Mouse (Mus musculus) MEL (cell line): Measurements from ENCODE around the gene CK137956. TPM values are rescaled to one million over a fixed set of nuclear protein-coding genes. Genes with fewer than 3 reads are reported as not detected.

Source experiments
- DNase-seq: peaks from one replicate; pipeline ENCODE4 v3.0.0; 2011; ENCODE audit warnings: low read depth, low spot score
- H3K27ac ChIP-seq: 2 replicates; pipeline ENCODE4 v1.5.1; 2012; ENCODE audit warnings: low read depth, mild to moderate bottlenecking, control low read depth, low read length, moderate library complexity; ENCODE audit not compliant: control insufficient read depth
- H3K27me3 ChIP-seq, 2 experiments: fragments of 150-350 bp in 1 of 2; sonication (generic) in 1 of 2; 2 replicates each; pipeline ENCODE4 v1.6.1; 2012; ENCODE audit warnings: low read length in 2 of 2, mild to moderate bottlenecking in 2 of 2, improper control_type of control experiment in 1 of 2, moderate library complexity in 1 of 2; ENCODE audit not compliant: insufficient read depth in 2 of 2, control insufficient read depth in 1 of 2
- H3K36me3 ChIP-seq, 2 experiments: 2 replicates each; pipeline ENCODE4 v1.6.1; 2012 to 2014; ENCODE audit warnings: low read length in 2 of 2, improper control_type of control experiment in 1 of 2, inconsistent platforms in 1 of 2, mild to moderate bottlenecking in 1 of 2; ENCODE audit not compliant: insufficient read depth in 2 of 2, control insufficient read depth in 1 of 2
- H3K4me1 ChIP-seq, 2 experiments: fragments of 150-350 bp in 1 of 2; sonication (generic) in 1 of 2; 2 replicates each; pipeline ENCODE4 v1.6.1; 2012; ENCODE audit warnings: low read length in 2 of 2, improper control_type of control experiment in 1 of 2, mild to moderate bottlenecking in 1 of 2; ENCODE audit not compliant: insufficient read depth in 2 of 2, control insufficient read depth in 1 of 2
- H3K4me3 ChIP-seq, 2 experiments: fragments of 150-350 bp in 1 of 2; sonication (generic) in 1 of 2; 2 replicates each; pipeline ENCODE4 v1.5.1; 2012; ENCODE audit warnings: low read depth in 2 of 2, low read length in 2 of 2, mild to moderate bottlenecking in 2 of 2, moderate library complexity in 2 of 2, control low read depth in 1 of 2, improper control_type of control experiment in 1 of 2; ENCODE audit not compliant: control insufficient read depth in 1 of 2, insufficient read depth in 1 of 2
- H3K79me2 ChIP-seq: 2 replicates; pipeline ENCODE4 v1.6.1; 2012; ENCODE audit warnings: mild to moderate bottlenecking, low read length, moderate library complexity; ENCODE audit not compliant: control insufficient read depth, poor library complexity, insufficient read depth
- H3K9ac ChIP-seq: 2 replicates; pipeline ENCODE4 v1.6.1; 2012; ENCODE audit warnings: low read depth, mild to moderate bottlenecking, control low read depth, low read length, moderate library complexity; ENCODE audit not compliant: control insufficient read depth, poor library complexity, severe bottlenecking
- H3K9me3 ChIP-seq: fragments of 150-350 bp; sonication (generic); replicated peaks from 2 replicates; pipeline ENCODE4 v1.6.1; 2012; ENCODE audit warnings: mild to moderate bottlenecking, low read length, improper control_type of control experiment, moderate library complexity; ENCODE audit not compliant: insufficient read depth
- BHLHE40 ChIP-seq: IDR thresholded peaks from 2 replicates; pipeline ENCODE4 v1.6.1; 2012; ENCODE audit warnings: low read depth, mild to moderate bottlenecking, inconsistent platforms, low read length, improper control_type of control experiment, borderline replicate concordance
- CHD1 ChIP-seq: IDR thresholded peaks from 2 replicates; pipeline ENCODE4 v1.6.1; 2012; ENCODE audit warnings: low read depth, mild to moderate bottlenecking, inconsistent platforms, low read length, improper control_type of control experiment
- CHD2 ChIP-seq: IDR thresholded peaks from 2 replicates; pipeline ENCODE4 v1.6.1; 2011; ENCODE audit warnings: low read length, improper control_type of control experiment
- E2F4 ChIP-seq: IDR thresholded peaks from 2 replicates; pipeline ENCODE4 v1.6.1; 2011; ENCODE audit warnings: low read depth, low read length, improper control_type of control experiment, borderline replicate concordance
- EP300 ChIP-seq, 2 experiments: IDR thresholded peaks; 2 replicates each; pipeline ENCODE4 v1.6.1; 2011; ENCODE audit warnings: improper control_type of control experiment in 2 of 2, low read length in 2 of 2, low read depth in 1 of 2, mild to moderate bottlenecking in 1 of 2
- ETS1 ChIP-seq: IDR thresholded peaks from 2 replicates; pipeline ENCODE4 v1.6.1; 2012; ENCODE audit warnings: low read depth, mild to moderate bottlenecking, inconsistent platforms, low read length, improper control_type of control experiment, moderate library complexity
- GATA1 ChIP-seq: IDR thresholded peaks from 2 replicates; pipeline ENCODE4 v1.6.1; 2011; ENCODE audit warnings: low read depth, low read length, improper control_type of control experiment
- JUND ChIP-seq: IDR thresholded peaks from 2 replicates; pipeline ENCODE4 v1.6.1; 2011; ENCODE audit warnings: low read depth, mild to moderate bottlenecking, improper control_type of control experiment, low read length
- KAT2A ChIP-seq: conservative IDR thresholded peaks from 2 replicates; pipeline ENCODE4 v1.6.1; 2012; ENCODE audit warnings: low read depth, low read length, improper control_type of control experiment, inconsistent platforms
- MAZ ChIP-seq: IDR thresholded peaks from 2 replicates; pipeline ENCODE4 v1.6.1; 2012; ENCODE audit warnings: low read depth, mild to moderate bottlenecking, inconsistent platforms, low read length, improper control_type of control experiment
- MYC ChIP-seq: IDR thresholded peaks from 2 replicates; pipeline ENCODE4 v1.6.1; 2011; ENCODE audit warnings: low read depth, mild to moderate bottlenecking, low read length, improper control_type of control experiment, moderate library complexity
- SIN3A ChIP-seq: IDR thresholded peaks from 2 replicates; pipeline ENCODE4 v1.6.1; 2012; ENCODE audit warnings: low read length, improper control_type of control experiment, inconsistent platforms
- SMC3 ChIP-seq: IDR thresholded peaks from 2 replicates; pipeline ENCODE4 v1.6.1; 2011; ENCODE audit warnings: low read depth, low read length, improper control_type of control experiment
- TBP ChIP-seq: IDR thresholded peaks from 2 replicates; pipeline ENCODE4 v1.8.0; 2011; ENCODE audit warnings: low read depth, low read length, improper control_type of control experiment
- TCF12 ChIP-seq: IDR thresholded peaks from 2 replicates; pipeline ENCODE4 v1.6.1; 2014; ENCODE audit warnings: low read depth, mild to moderate bottlenecking, inconsistent platforms, low read length, improper control_type of control experiment, moderate library complexity
- ZNF384 ChIP-seq: IDR thresholded peaks from 2 replicates; pipeline ENCODE4 v1.6.1; 2012; ENCODE audit warnings: low read depth, mild to moderate bottlenecking, inconsistent platforms, low read length, improper control_type of control experiment
- polyA plus RNA-seq, 2 experiments: library from polyadenylated mRNA; stranded (reverse) in 1 of 2; unstranded in 1 of 2; fragments of >175 nt in 1 of 2; fragments of >200 nt in 1 of 2; gene quantifications; 2 replicates each; pipeline versions ENCODE4 v1.2.1 to v1.2.4; 2012; ENCODE audit warnings: low replicate concordance in 2 of 2, low read depth in 1 of 2; ENCODE audit not compliant: insufficient read length in 2 of 2, insufficient read depth in 1 of 2, missing spikeins in 1 of 2
- total RNA-seq: library from RNA; depleted of rRNA; stranded (reverse); fragments of 300-350 nt; gene quantifications from 2 replicates; pipeline ENCODE4 v1.2.3, GENCODE M21; 2012

The CK137956 gene
- total and polyA plus RNA-seq, 3 experiments: not detected

- H3K4me1 ChIP-seq: no peaks in the 10 kb centered on the region
- no peak for DNase-seq
- no peak overlapping the region for H3K9ac ChIP-seq
- no peak overlapping the region for H3K4me3 ChIP-seq
- H3K9me3 ChIP-seq: no peaks in the 10 kb centered on the region
- H3K27me3 ChIP-seq: no peaks in the 10 kb centered on the region
- H3K36me3 ChIP-seq: no peaks in the 10 kb centered on the region
- H3K27ac ChIP-seq: no peak overlapping the region
- no peaks in the 10 kb centered on the region for H3K79me2 ChIP-seq
- TF ChIP-seq GATA1: no peak
- no peak for TF ChIP-seq E2F4
- no peak for TF ChIP-seq SMC3
- no peak for TF ChIP-seq ETS1
- TF ChIP-seq MYC: no peak
- no peak for TF ChIP-seq TCF12
- TF ChIP-seq MAZ: no peak
- no peak for TF ChIP-seq BHLHE40
- no peak for TF ChIP-seq TBP
- no peak for TF ChIP-seq CHD1
Observed at GRCm38 (mm10) chr4:127969101-127969500, 1.6 kb downstream of the CK137956 start.

- H3K9me3 ChIP-seq: no peaks in the 10 kb centered on the region
- no peak for TF ChIP-seq JUND
- TF ChIP-seq BHLHE40: no peak
- no peak for TF ChIP-seq SIN3A
- TF ChIP-seq ZNF384: no peak
- no peak for TF ChIP-seq EP300 (IDR thresholded peaks at IDR 0.05; ENCODE audit: low read depth in 1 of 2, low read length in 2 of 2)
- no peak for TF ChIP-seq GATA1
- TF ChIP-seq, all 39 proteins: peak for 0
- no peaks in the 10 kb centered on the region for H3K27me3 ChIP-seq
- no peaks in the 10 kb centered on the region for H3K79me2 ChIP-seq
- H3K4me1 ChIP-seq: no peaks in the 10 kb centered on the region
- no peak overlapping the region for H3K4me3 ChIP-seq
- H3K9ac ChIP-seq: no peak overlapping the region
- no peaks in the 10 kb centered on the region for H3K36me3 ChIP-seq
- DNase-seq: no peak
- no peak overlapping the region for H3K27ac ChIP-seq
Observed at GRCm38 (mm10) chr4:127953006-127953710, 17.6 kb downstream of the CK137956 start.

GRCm38 (mm10) chr4:127947696-127948095, 23.1 kb downstream of the CK137956 start:
- Histone ChIP-seq H3K36me3 (no peaks in the 10 kb centered on the region), H3K27me3 (no peaks in the 10 kb centered on the region), H3K27ac (no peak overlapping the region), H3K9me3 (no peaks in the 10 kb centered on the region), H3K4me1 (no peaks in the 10 kb centered on the region), H3K79me2 (no peaks in the 10 kb centered on the region)
- no peak for DNase-seq
- TF ChIP-seq CHD2: no peak
- TF ChIP-seq ZNF384: no peak
- TF ChIP-seq KAT2A: no peak
- no peak for TF ChIP-seq E2F4
- no peak for TF ChIP-seq TCF12
- TF ChIP-seq, all 39 proteins: peak for 0
- Histone ChIP-seq H3K4me3 (no peak overlapping the region), H3K9ac (no peak overlapping the region)
